Mouse (Mus musculus): ENCODE measurements around the gene 9230112D13Rik. TPM values are rescaled to one million over a fixed set of nuclear protein-coding genes. Genes with fewer than 3 reads are reported as not detected.
A peak's percentile ranks its signal among the peaks of the same experiment; 100 is the strongest.

9230112D13Rik gene
- total RNA-seq, 2 experiments from 2014 or later: not detected

DNA sequence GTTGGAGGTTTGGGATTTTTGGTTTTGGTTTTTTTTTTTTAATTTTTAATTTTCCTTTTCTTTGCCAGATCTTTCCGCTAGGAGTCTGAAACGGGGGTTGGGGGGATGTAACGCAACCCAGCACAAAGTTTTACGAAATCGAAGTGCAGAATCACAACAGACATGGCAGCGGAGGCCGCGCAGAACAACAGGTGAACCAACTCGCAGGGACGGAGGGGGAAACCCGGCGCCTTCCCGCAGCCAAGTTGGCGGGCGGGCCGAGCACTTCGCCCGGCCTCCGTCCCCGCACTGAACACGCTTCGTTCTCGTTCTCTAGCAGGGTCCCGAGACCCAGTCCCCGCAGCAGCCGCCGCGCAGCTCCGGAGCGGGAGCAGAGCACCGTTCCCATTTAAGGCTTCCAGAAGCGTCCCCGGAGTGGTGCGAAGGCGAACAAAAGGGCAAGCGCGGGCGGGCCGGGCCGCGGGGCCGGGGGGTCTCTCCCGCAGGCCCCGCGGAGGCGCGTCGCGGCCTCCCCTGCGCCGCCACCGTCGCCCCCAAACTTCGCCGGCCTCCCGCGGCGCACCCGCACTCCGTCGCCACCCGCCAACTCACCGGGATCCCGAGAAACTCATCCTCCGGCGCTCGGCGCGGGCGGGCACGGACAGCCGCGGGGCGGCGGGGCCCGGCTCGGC, 20.7 kb downstream of the 9230112D13Rik start:
- ATAC-seq (replicated peaks; ENCODE audit: poor library complexity, severe bottlenecking): peak; percentile 21

DNA sequence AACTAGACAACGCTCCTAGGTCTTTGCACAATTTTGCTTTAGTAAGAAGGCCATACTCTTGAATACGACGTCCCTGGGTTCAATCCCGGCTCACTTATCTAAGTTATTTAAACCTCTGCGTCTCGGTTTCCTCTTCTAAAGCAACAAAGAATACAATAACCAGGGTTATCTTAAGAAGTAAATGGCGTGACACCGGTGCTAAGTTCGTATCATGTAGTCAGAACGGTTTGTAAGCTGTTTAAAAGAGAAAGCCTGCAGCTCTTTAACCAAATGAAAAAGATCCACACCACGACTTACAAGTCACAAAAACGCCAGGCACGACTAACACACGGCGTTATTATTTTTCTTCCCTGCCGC, 21.2 kb downstream of the 9230112D13Rik start:
- no peak for ATAC-seq (replicated peaks; ENCODE audit: poor library complexity, severe bottlenecking)

DNA sequence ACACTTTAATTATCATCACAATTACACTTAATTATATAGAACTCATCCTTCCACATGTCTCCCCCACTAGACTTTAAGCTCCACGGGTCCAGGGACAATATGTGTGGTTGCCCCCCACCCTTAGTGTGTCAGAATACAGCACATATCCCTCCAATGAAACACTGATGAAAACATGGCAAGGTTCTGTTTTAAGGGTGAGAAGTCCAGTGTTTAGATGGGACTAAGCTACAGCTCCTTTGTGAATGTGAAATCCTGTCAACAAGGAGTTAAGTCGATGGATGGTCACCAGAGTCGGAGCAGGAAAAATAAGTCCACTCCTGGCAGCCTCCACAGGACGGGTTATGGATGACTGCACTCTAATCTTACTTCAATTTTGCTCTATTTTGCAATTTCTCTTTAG, 22.3 kb downstream of the 9230112D13Rik start:
- no peak for ATAC-seq (replicated peaks; ENCODE audit: poor library complexity, severe bottlenecking)

DNA sequence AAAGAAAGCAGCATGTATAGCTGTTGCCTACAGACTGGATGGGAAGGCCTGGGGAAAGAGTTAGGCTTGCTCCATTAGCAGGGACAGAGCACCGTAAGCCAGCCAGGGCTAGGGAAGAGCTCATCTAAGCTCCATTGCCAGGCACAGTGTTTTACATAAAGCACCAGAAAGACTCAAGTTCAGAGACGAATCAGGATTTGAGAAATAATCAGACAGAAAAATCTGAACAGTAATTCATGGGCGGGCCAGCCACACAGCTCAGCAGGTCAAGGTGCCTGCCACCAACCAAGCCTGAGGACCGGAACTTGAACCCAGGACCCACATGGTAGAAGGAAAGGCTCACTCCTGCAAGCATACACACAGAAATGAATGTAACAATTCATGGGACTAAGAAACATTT, 22.9 kb downstream of the 9230112D13Rik start:
- no peak for ATAC-seq (replicated peaks; ENCODE audit: poor library complexity, severe bottlenecking)

DNA sequence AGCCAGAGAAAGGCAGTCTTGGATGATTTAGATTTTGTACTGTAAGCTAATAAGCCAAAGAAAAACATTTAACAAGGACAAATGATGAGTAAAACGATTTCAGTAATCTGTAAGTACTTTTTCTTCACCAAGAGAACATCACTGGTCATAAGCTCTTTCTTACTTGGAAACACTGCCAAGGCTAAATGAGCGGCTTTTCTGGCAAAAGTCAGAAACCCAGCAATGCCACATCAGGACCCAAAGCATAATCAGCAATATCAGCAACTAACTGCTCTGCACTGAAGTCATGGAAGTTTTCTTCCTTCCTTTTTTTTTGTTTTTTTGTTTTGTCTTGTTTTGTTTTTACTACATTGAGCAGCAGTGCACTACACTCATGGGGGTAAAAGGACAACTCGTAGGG, 25.3 kb downstream of the 9230112D13Rik start:
- ATAC-seq (replicated peaks; ENCODE audit: poor library complexity, severe bottlenecking): no peak

DNA sequence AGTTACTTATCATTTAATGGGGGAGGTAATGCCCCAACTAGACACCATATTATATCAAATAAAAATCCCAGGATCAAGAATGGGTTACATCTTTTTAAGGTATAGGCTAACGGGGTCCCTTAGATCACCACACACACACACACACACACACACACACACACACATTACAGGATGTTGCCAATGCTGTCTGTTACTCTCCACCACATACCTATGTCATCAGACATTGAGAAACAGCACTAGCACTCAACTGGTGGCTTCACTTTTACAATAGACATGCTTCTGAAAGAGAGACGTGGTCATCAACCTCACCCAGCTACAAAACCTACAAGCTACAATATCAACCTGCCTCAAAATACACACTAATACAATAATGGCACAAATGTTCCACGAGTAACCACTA, 28.9 kb downstream of the 9230112D13Rik start:
- ATAC-seq (replicated peaks; ENCODE audit: poor library complexity, severe bottlenecking): peak; percentile 76

DNA sequence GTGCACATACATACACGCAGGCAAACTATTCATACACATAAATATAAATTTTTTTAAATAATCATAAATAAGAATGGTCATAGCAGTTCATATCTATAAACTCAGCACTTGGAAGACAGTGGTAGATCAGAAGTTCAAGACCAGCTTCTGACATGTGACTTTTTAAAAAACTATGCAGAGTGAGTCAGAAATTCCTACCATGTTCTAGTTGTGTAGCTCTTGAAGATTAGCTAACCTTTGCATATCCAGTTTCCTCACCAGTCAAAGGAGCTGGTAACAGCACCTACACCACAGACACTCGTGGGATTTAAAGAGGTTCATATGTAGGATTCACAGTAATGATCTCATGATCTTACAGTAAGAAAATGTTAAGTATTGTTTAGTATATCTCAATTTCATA, 29.9 kb downstream of the 9230112D13Rik start:
- no peak for ATAC-seq (replicated peaks; ENCODE audit: poor library complexity, severe bottlenecking)

DNA sequence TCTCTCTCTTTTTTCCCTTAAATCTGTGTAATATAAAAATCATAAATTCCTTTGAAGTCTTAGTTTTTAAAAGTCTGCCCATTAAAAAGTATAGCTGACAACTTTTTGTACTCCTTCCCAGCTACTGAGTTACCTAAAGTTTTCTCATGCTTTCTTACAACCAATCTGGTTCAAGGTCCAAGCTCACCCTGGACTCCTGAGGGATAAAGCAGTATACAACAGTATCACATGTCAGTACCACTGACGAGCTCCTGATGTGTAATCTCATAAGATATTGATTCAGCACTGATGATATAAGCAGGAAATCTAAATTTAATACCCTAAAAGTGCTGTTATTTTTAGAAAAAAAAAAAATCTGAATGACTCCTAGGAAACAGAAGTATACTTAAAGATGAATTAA, 31.6 kb downstream of the 9230112D13Rik start:
- no peak for ATAC-seq (replicated peaks; ENCODE audit: poor library complexity, severe bottlenecking)

DNA sequence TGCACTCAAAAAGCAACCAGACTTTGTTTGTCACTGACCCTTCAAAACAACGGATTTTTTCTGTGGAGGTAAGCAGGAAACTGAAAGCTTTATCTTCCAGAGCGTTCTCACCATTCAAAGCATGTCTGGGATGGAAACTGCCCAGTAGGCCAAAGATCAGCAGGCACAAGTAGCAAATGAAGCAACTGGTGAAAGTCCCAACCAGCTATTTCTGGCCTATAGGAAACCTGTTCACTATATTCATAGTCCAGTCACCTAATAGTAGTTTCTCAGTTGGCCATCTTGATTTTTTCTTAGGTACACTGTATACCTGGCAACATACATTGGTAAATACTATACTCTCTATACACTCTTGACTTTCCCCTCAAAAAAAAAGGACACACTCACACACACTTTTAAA, 32.7 kb downstream of the 9230112D13Rik start:
- ATAC-seq (replicated peaks; ENCODE audit: poor library complexity, severe bottlenecking): no peak

DNA sequence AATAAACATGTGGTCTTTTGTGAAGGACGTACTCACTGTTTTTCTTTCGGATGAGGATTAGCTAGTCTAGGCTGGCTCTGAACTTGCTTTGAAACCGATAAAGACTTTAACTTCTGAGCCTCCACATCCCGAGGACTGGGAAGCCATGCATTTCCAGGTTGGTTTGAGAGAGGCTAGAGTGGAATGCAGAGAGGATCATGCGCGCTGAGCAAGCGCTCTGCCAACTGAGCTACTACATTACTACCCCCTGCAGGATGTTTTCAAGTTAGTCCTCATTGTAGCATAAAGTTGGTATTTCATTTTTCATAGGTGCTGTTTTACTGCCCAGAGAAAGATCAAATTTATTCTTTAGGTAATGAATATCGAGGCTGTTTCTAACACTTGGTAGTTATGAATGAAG, 36.4 kb downstream of the 9230112D13Rik start:
- no peak for ATAC-seq (replicated peaks; ENCODE audit: poor library complexity, severe bottlenecking)

DNA sequence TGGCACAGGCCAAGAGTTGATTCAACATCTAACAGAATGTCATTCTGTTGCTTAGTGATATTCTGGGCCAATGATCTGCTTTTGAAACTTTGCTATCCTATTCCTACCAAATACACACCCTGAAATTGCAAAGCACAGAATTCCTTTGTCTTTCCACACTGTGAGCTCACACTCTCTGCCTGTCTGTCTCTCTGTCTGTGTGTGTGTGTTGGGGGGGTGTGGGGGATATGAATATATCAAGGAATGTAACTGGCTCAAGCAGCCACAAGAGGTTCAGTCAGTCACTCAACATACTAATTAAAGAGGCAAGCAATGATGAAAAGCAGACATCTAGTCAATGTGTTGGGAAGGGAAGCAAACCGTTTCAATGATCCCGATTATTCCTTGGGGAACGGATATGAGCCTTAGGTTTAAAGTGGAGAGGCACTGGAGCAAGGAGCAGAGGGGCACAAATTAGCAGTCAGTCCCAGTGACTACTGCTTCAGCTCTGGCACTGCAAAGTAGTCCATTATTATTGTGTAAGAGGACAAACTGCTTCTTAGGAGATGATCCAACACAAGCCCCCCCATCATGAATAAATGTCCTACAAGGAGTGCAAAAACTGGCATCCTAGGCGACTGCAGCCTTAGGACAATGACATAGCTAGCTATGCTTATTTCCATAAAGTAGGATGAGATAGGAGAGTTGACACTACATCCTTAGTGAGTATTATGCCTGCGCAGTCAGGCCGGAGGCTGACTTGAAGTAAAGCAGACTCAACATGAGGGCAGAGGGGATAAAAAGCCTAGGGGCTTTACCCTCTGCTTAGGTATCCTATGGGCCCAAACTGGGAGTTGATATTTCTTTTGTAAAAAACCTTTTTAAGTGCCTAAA, 38.9 kb downstream of the 9230112D13Rik start:
- no peak for ATAC-seq (replicated peaks; ENCODE audit: poor library complexity, severe bottlenecking)

DNA sequence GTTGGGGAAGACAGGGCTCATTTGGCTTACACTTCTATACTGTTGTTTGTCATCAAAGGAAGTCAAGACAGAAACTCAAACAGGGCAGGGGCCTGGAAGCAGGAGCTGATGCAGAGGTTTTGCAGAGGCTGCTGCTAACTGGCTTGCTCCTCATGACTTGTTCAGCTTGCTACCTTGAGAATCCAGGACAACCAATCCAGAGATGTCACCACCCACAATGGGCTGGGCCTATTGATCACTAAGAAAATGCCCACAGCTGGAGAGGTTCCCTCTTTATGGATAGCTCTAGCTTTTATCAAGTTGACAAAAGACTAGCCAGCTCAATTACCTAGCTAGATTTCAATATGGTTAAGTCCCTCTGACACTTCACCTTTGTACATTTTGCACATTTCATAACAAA, 51.0 kb downstream of the 9230112D13Rik start:
- ATAC-seq (replicated peaks; ENCODE audit: poor library complexity, severe bottlenecking): no peak

DNA sequence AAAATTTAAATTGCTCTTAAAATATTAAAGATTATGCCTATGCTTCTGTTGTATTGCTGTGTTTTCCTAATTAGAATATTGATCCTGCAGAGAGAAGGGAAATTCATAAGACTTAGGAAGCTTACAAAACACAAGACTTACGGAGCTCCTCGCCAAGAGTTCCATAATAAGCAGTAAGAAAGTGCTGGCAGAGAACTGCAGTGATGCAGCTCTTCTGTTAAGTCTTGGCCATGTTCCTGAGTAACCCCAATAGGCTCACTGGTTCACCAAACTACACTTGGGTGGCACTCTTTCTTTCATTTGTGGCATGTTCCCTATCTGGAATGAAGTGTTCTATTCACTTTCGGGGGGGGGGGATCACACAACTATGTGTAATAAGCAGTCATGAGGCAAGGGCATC, 56.3 kb downstream of the 9230112D13Rik start:
- ATAC-seq (replicated peaks; ENCODE audit: poor library complexity, severe bottlenecking): no peak

Other genes with a start within 250 kb of the 9230112D13Rik start
- gene Shld2, start 212.3 kb downstream of the 9230112D13Rik start, total RNA-seq (2014; fragmentation: Nextera tagmentation): 6.6 and 16.8 TPM in 2 replicates
- 7.9 and 17.8 TPM in 2 replicates for gene Shld2, start 212.3 kb downstream of the 9230112D13Rik start, total RNA-seq (2017)
- 127 and 141 TPM in 2 replicates for gene Glud1, start 212.1 kb downstream of the 9230112D13Rik start, total RNA-seq (2014; fragmentation: Nextera tagmentation)
- 180 and 222 TPM in 2 replicates for gene Glud1, start 212.1 kb downstream of the 9230112D13Rik start, total RNA-seq (2017)
- gene Fam25c, start 167.4 kb downstream of the 9230112D13Rik start, total RNA-seq (2014; fragmentation: Nextera tagmentation): not detected in 2 replicates
- gene Fam25c, start 167.4 kb downstream of the 9230112D13Rik start, total RNA-seq (2017): not detected in 2 replicates
- gene Sncg, start 148.0 kb downstream of the 9230112D13Rik start, total RNA-seq (2014; fragmentation: Nextera tagmentation): not detected in 2 replicates
- gene Sncg, start 148.0 kb downstream of the 9230112D13Rik start, total RNA-seq (2017): not detected in 2 replicates
- not detected in 2 replicates for gene Mmrn2, start 147.3 kb downstream of the 9230112D13Rik start, total RNA-seq (2014; fragmentation: Nextera tagmentation)
- gene Mmrn2, start 147.3 kb downstream of the 9230112D13Rik start, total RNA-seq (2017): not detected in 2 replicates
- not detected in 2 replicates for gene Bmpr1a, start 19.5 kb downstream of the 9230112D13Rik start, total RNA-seq (2014; fragmentation: Nextera tagmentation)
- 0.04 and 0.46 TPM in 2 replicates for gene Bmpr1a, start 19.5 kb downstream of the 9230112D13Rik start, total RNA-seq (2017)
- not detected in 2 replicates for gene Ldb3, start 65.9 kb upstream of the 9230112D13Rik start, total RNA-seq (2014; fragmentation: Nextera tagmentation)
- not detected in 2 replicates for gene Ldb3, start 65.9 kb upstream of the 9230112D13Rik start, total RNA-seq (2017)
- not detected in 2 replicates for gene Opn4, start 77.3 kb upstream of the 9230112D13Rik start, total RNA-seq (2014; fragmentation: Nextera tagmentation)
- not detected in 2 replicates for gene Opn4, start 77.3 kb upstream of the 9230112D13Rik start, total RNA-seq (2017)
- 56.4 and 57.8 TPM in 2 replicates for gene Wapl, start 151.1 kb upstream of the 9230112D13Rik start, total RNA-seq (2014; fragmentation: Nextera tagmentation)
- 101 and 111 TPM in 2 replicates for gene Wapl, start 151.1 kb upstream of the 9230112D13Rik start, total RNA-seq (2017)